Mouse (Mus musculus) spleen, postnatal 10 days (tissue): ENCODE data around the gene Orai1.
"Not testable (repeated sequence)": the region's sequence is repeated elsewhere in the genome, so short reads cannot be mapped to it uniquely, and the experiment has no call there.

ENCODE experiments used
- DNase-seq, 2 experiments: peaks; one replicate each; pipeline ENCODE4 v3.0.0; 2021 to 2022; ENCODE audit warnings: low spot score in 2 of 2

Gene Orai1

DNA sequence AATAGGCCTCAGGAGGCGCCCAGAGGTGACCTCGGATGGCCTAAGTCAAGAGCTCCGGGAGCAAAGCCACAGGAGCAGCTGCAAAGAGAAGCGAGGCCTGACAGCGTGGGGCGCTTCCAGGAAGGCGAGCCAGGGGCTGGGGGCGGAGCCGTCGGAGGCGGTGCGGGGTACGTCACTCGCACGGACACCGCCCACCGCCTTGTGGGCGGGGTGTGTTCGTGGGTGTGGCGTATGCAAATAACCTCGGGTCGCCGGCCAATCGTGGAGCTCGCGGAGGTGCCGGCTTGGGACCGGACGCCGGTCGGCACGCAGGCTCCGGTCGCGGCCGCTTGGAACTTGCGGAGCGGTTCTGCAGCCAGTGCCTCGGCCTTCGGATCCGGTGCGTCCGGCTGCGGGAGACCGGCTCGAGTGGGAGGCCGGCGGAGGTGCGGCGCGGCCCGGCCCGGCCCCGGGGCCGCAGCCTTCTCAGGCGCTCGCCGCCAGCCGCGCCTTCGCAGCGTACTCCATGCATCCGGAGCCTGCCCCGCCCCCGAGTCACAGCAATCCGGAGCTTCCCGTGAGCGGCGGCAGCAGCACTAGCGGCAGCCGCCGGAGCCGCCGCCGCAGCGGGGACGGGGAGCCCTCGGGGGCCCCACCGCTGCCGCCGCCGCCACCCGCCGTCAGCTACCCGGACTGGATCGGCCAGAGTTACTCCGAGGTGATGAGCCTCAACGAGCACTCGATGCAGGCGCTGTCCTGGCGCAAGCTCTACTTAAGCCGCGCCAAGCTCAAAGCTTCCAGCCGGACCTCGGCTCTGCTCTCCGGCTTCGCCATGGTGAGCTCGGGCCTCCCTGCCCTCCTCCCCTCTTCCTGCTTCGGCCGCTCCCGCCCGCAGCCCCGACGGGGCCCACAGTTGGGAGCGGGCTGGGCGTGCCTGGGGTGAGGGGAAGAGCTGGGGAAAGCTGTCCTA, at the start of gene Orai1:
Orai1 (plus strand) TSS at position 322 of the 949 bp plus-strand sequence.
- peak; percentile 95 to 99 for DNase-seq

DNA sequence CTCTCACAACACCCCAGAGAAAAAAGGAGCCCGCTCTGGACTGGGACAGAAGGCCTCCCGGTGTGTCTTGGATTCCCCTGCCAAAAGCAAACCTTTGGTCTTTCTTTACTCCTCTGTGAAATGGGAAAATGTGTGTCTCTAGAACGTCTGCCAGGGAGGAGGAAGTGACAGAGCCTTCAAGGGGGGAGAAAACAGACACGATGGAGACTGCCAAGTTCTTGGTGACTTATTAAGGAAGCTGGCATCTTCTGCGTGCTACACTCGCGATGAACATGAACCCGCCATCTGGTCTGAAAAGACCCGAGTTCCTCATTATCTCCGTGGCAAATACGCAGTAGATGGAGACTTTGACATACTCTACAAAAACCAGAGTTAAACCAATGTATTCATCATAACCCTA, 49.4 kb upstream of the Orai1 start:
- DNase-seq: no peak

DNA sequence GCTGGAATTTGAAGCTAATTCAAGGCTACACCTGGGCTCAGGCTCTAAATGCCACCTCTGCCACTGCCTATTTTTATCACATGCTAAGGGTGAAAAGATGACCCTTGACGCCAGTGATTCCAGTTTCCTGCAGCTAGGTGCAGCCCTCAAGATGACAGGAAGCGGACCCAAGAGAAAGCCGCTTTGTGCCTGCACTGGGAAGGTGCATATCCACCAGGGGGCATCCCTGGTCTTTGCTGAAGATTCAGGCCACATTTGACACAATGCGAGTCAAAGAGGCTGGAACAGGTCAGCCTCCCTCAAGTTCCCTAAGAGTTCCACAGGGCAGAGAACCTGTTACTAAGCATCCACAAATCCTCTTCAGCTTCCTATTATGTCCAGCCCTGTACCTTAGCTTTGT, 46.6 kb upstream of the Orai1 start:
- peak; percentile 64 to 83 for DNase-seq

DNA sequence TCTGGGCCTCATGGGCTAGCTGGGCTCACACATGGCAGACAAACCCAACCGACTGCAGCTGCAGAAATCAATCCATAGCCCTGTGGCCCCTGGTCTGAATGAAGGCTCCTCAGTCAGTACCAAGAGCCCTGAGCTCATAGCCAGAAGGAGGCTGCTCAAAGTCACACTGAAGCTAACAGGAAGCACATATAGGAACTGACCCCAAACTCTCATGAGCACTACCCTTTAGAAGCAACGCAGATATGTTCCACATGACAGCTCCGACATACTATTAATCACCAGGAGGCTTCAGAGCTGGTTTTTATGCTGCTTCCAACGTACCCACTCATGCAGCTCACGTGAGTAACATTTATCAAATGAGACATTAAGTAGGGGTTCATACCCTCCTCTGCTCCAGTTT, 44.8 kb upstream of the Orai1 start:
- DNase-seq: no peak

GRCm38 (mm10) chr5:122971438-122971837, 43.4 kb upstream of the Orai1 start:
- no peak for DNase-seq

DNA sequence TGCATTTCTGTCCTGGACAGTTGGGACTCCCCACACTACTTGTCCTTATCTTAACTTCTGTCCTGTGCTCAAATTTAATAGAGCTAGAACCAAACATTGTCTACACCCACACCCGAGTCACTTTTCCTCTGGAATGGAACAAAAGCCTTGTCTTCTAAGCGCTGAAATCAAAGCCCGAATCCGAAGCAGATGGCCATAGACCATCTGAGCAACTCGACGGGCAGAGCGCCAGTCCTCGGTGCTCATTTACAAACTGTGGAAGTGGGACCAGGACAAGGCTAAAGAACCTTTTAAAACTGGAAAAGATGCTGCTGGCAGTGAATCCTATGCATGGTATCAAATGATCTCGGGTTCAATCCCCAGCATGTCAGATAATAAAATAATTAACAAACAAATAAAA, 42.8 kb upstream of the Orai1 start:
- DNase-seq: no peak

GRCm38 (mm10) chr5:122974701-122975100, 40.2 kb upstream of the Orai1 start:
- DNase-seq: not testable (repeated sequence)

- no peak for DNase-seq
Observed at GRCm38 (mm10) chr5:122978970-122979369, 35.9 kb upstream of the Orai1 start.

- DNase-seq: no peak
Observed at GRCm38 (mm10) chr5:122984483-122984882, 30.4 kb upstream of the Orai1 start.

- no peak for DNase-seq
Observed at GRCm38 (mm10) chr5:122985276-122985675, 29.6 kb upstream of the Orai1 start.

- no peak for DNase-seq
Observed at GRCm38 (mm10) chr5:122986091-122986493, 28.8 kb upstream of the Orai1 start.

GRCm38 (mm10) chr5:122987211-122988020, 27.5 kb upstream of the Orai1 start:
- peak in 1 of 2 experiments; percentile 33 for DNase-seq

GRCm38 (mm10) chr5:122988021-122988751, 26.7 kb upstream of the Orai1 start:
- DNase-seq: peak; percentile 47 to 59

- DNase-seq: peak; percentile 45 to 80
Observed at GRCm38 (mm10) chr5:122989001-122989525, 25.8 kb upstream of the Orai1 start.

DNA sequence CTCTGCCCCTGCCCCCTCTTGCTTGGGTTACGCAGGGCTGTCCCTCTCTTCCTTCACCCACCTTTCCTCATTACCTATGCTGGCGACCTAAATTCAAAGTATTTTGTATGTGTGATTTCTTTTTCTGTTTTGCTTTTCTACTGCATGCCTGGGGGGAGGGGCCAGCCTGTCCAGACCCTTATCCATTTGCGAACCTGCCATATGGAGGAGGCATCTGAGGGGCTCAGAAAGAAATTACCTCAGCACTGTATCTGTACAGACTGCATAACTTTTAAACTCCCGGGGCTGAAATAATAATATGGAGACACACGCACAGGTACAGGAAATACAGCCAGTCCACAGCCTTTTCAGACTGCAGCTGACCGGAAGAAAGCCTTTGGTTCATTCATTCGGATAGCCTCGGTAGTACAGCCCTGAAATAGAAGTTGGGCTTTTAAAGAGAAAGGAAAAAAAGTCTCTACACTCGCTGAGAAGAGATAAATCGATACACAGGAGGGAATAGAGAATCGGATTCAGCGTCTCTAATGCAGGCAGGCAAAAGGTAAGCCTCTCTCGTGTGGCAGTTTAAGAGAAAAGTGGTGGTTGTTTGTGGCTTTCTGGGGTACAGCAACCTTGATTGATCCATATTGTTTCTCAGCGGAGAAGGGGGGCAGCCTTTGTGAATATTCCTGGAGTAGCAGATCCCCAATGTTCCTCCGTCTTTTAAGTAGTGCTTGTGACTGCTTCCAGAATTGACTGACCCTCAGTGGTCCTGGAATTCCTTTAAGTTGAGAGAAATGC, 25.1 kb upstream of the Orai1 start, which contains the start of gene Kdm2b:
Kdm2b (minus strand) TSS at position 273 of the 780 bp plus-strand sequence.
- peak in 1 of 2 experiments; percentile 34 for DNase-seq

DNA sequence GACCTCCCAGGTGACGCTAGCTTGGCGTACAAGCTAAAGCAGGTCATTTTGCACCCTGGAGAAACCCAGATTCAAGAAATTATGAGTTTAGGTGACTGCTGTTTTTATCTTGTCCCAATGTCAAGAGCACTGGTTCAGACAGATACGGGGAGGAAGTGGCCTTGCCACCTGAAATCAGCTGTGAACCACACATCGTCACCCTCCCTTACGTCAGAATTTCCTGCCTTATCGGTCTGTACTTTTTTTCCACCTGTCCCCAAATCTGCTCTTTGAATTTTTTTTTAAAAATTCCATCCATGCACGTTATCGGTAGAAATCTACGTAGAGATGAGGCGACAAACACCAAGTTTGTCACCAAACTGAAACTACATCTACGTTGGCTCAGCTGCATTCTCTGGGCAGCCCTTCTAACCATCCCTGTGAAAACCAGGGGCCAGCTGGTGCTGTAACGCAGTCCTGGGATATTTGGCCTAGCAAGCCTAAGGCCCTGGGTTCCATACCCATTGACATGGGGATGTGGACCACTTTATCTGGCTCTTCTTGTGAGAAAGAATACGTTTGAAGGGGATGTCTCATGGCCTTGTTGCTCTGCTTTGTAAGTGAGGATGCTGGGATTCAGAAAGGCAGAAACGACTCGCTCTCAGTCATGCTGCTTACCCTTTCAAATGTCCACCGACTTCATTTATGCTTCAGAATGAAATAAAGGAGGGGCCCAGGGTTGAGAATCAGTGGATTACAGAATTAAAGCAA, 24.3 kb upstream of the Orai1 start:
- DNase-seq: peak in 1 of 2 experiments; percentile 45

GRCm38 (mm10) chr5:122991350-122992004, 23.4 kb upstream of the Orai1 start:
- no peak for DNase-seq

DNA sequence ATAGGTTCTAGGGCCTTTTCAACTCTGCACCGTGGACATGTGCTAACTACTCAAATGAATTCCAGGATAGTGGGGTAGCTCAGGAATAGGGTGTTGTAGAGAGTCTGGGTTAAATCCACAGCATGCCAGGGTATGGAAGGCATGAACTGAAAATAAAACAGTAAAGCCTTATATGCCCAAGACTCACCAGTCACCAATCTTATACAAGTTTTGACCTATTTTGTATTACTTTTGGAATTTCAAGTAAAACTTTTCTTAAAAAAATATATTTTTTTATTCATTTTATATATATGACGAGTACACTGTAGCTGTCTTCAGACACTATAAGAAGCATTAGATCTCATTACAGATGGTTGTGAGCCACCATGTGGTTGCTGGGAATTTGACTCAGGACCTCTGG, 21.1 kb upstream of the Orai1 start:
- no peak for DNase-seq

- DNase-seq: peak; percentile 57 to 88
Observed at GRCm38 (mm10) chr5:122994303-122994846, 20.5 kb upstream of the Orai1 start.
